8 mouse cellular contexts compared by ENCODE assay signal in genomic region chr8:70791294-70791701, GRCm38 (mm10). TPM values are rescaled to one million over a fixed set of nuclear protein-coding genes. Genes with fewer than 3 reads are reported as not detected.
A peak's percentile ranks its signal among the peaks of the same experiment; 100 is the strongest.
DNase-seq lines count a peak whose midpoint lies in the region; ATAC-seq lines count a peak whose summit lies in the region.

No protein-coding gene starts in this region.

- WGBS in liver, embryonic 11.5 days = 36% methylated on average over 7 of the region's 7 CpGs

- peak overlapping the region; percentile 85 for H3K9ac ChIP-seq in liver, embryonic 11.5 days (ENCODE audit: low read depth, low read length)

- peaks cover 3% of the 10 kb centered on the region for H3K27me3 ChIP-seq in liver, embryonic 11.5 days (replicated peaks; ENCODE audit: control insufficient read depth, insufficient read depth, low read length)

- peak overlapping the region; percentile 91 for H3K4me2 ChIP-seq in liver, embryonic 11.5 days

- peaks cover 48% of the 10 kb centered on the region for H3K4me1 ChIP-seq in liver, embryonic 11.5 days (replicated peaks; ENCODE audit: control insufficient read depth, insufficient read depth, low read length)

- DNase-seq in cerebellum, adult 9-10 months = peak; percentile 58
- DNase-seq in cerebellum, postnatal 36 days = no peak
- peak; percentile 61 for DNase-seq in liver, embryonic 11.5 days (ENCODE audit: low spot score)
- DNase-seq in natural killer cell, adult 2 months (ENCODE audit: low spot score in 2 of 2) = peak; percentile 80 to 84
- DNase-seq in c-Kit-positive CD71-positive TER-119-positive erythroid progenitor cells, embryonic 14.5 days (ENCODE audit: low spot score) = no peak
- DNase-seq in ovary, postnatal 14 days (ENCODE audit: low spot score) = no peak

- H3K27ac ChIP-seq in liver, embryonic 11.5 days (ENCODE audit: low read depth, low read length) = 0 out of 2 replicates have a peak overlapping the region, but pooled peaks have one; percentile 6

- no peaks in the 10 kb centered on the region for H3K9me3 ChIP-seq in liver, embryonic 11.5 days (ENCODE audit: control insufficient read depth, low read length)

- ATAC-seq in activated CD4-positive, CD25-positive, alpha-beta regulatory T cell, adult 4 months = peak; percentile 74
- peak; percentile 77 to 79 for ATAC-seq in hematopoietic stem cell, adult 5-6 weeks (replicated peaks in 1 of 2; ENCODE audit: insufficient read depth in 1 of 2, low FRiP score in 2 of 2, low TSS enrichment in 1 of 2, low read depth in 1 of 2, poor library complexity in 2 of 2, severe bottlenecking in 2 of 2)
- 0 out of 2 replicates have a peak, but pooled peaks have one; percentile 13 for ATAC-seq in liver, embryonic 11.5 days (replicated peaks; ENCODE audit: low FRiP score)

- H3K36me3 ChIP-seq in liver, embryonic 11.5 days (ENCODE audit: control insufficient read depth, insufficient read depth, low read length) = peaks cover 15% of the 10 kb centered on the region

- peak overlapping the region; percentile 82 for H3K4me3 ChIP-seq in liver, embryonic 11.5 days (ENCODE audit: low read depth, low read length)

RNA-seq across cellular contexts. Expression of gene Mast3, which starts 13.6 kb away (rescaled TPM):
- 10 to 100 TPM; 19.0 to 19.4 TPM for polyA plus RNA-seq in activated CD4-positive, CD25-positive, alpha-beta regulatory T cell, adult 4 months (2017; shearing (Covaris generic))
- 14.4 and 28.0 TPM in 2 replicates for total RNA-seq in hematopoietic stem cell, adult 5-6 weeks (2017)
- polyA plus RNA-seq in liver, embryonic 11.5 days (2014; fragmentation: Nextera tagmentation; extraction: Ambion mirVana) = 18.2 and 19.3 TPM in 2 replicates

RNA-seq across cellular contexts. Expression of gene Pik3r2, which starts 14.8 kb away (rescaled TPM):
- polyA plus RNA-seq in activated CD4-positive, CD25-positive, alpha-beta regulatory T cell, adult 4 months (2017; shearing (Covaris generic)) = 1 to 10 TPM; 3.9 to 5.1 TPM
- total RNA-seq in hematopoietic stem cell, adult 5-6 weeks (2017) = 13.3 and 15.0 TPM in 2 replicates
- polyA plus RNA-seq in liver, embryonic 11.5 days (2014; fragmentation: Nextera tagmentation; extraction: Ambion mirVana) = 41.5 and 44.6 TPM in 2 replicates

RNA-seq across cellular contexts. Expression of gene Il12rb1, which starts 17.0 kb away (rescaled TPM):
- 10 to 100 TPM; 16.5 to 29.5 TPM for polyA plus RNA-seq in activated CD4-positive, CD25-positive, alpha-beta regulatory T cell, adult 4 months (2017; shearing (Covaris generic))
- total RNA-seq in hematopoietic stem cell, adult 5-6 weeks (2017) = 6.1 and 9.8 TPM in 2 replicates
- 0.10 and 0.25 TPM in 2 replicates for polyA plus RNA-seq in liver, embryonic 11.5 days (2014; fragmentation: Nextera tagmentation; extraction: Ambion mirVana)

RNA-seq across cellular contexts. Expression of gene Mpv17l2, which starts 30.6 kb away (rescaled TPM):
- 10 to 100 TPM; 35.6 to 41.7 TPM for polyA plus RNA-seq in activated CD4-positive, CD25-positive, alpha-beta regulatory T cell, adult 4 months (2017; shearing (Covaris generic))
- 7.0 and 7.1 TPM in 2 replicates for total RNA-seq in hematopoietic stem cell, adult 5-6 weeks (2017)
- 67.7 and 76.4 TPM in 2 replicates for polyA plus RNA-seq in liver, embryonic 11.5 days (2014; fragmentation: Nextera tagmentation; extraction: Ambion mirVana)

RNA-seq across cellular contexts. Expression of gene Rab3a, which starts 36.8 kb away (rescaled TPM):
- 1 to 10 TPM; 3.8 to 5.4 TPM for polyA plus RNA-seq in activated CD4-positive, CD25-positive, alpha-beta regulatory T cell, adult 4 months (2017; shearing (Covaris generic))
- total RNA-seq in hematopoietic stem cell, adult 5-6 weeks (2017) = 2.6 and 3.6 TPM in 2 replicates
- polyA plus RNA-seq in liver, embryonic 11.5 days (2014; fragmentation: Nextera tagmentation; extraction: Ambion mirVana) = 6.3 and 6.9 TPM in 2 replicates

Comparison
In these comparisons a context has a peak if more than half of its experiments do, and no peak if none do; other contexts are left out.
1. DNase-seq: peak in cerebellum, adult 9-10 months (single experiment), liver, embryonic 11.5 days (single experiment) and natural killer cell, adult 2 months (2 of 2); none in cerebellum, postnatal 36 days (0 of 2), c-Kit-positive CD71-positive TER-119-positive erythroid progenitor cells, embryonic 14.5 days (single experiment) and ovary, postnatal 14 days (single experiment).
2. ATAC-seq: peak in every context shown above with its lines; median percentile 78 in hematopoietic stem cell, adult 5-6 weeks; 74 in activated CD4-positive, CD25-positive, alpha-beta regulatory T cell, adult 4 months; 13 in liver, embryonic 11.5 days.
3. RNA of gene Il12rb1, which starts 17.0 kb away (polyA plus RNA-seq): 16.5 to 29.5 TPM in activated CD4-positive, CD25-positive, alpha-beta regulatory T cell, adult 4 months; 0.10 to 0.25 TPM in liver, embryonic 11.5 days; every median in the first group is over 10 times any median in the second.